Mouse (Mus musculus) liver, adult (tissue): ENCODE measurements around the gene Gm49355.

ENCODE experiments used
- GATA4 ChIP-seq: IDR thresholded peaks from 2 replicates; pipeline ENCODE4 v1.6.1; 2014; ENCODE audit warnings: mild to moderate bottlenecking, low read length; ENCODE audit not compliant: insufficient replicate concordance

Gm49355 gene

DNA sequence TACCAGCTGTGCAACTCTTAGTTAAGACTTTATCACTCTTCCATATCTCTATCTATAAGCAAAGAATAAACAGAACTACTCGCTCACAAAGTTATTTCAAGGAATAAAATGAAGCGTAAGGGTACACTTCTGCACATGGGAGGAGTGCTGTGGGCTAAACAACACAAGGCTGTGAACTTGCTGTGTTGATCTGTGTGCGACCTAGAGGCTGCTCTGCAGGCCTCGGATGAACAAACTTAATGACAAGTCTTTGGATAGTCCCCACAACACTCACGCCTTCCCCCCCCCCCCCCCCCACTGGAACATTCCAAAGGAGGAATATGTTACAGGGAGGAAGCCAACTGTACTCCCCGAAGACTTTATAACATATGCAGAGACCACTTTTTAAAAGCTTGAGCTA lies at the start of gene Gm49355:
Gene Gm49355 (plus strand): TSS at position 336 of the 400 bp plus-strand sequence.
- no peak for TF ChIP-seq GATA4

DNA sequence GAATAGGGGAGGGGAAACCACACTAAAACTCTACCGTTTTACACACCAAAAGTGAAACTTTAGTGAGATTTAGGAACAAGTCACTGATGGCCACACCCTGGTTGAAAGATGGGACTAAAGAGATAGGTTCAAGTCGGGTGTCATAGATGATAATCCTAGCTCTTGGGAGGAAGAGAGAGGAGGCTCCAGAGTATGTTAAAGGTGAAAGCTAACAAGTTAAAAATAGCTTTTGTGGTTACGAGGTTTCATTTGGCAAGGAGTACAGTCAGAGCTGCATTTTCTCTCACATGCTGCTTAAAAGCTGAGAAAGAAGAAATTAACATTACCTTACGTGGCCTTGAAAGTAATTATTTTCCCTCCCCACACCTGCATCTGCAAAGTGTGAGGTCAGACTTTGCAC lies 40.0 kb upstream of the Gm49355 start:
- TF ChIP-seq GATA4, result no peak

DNA sequence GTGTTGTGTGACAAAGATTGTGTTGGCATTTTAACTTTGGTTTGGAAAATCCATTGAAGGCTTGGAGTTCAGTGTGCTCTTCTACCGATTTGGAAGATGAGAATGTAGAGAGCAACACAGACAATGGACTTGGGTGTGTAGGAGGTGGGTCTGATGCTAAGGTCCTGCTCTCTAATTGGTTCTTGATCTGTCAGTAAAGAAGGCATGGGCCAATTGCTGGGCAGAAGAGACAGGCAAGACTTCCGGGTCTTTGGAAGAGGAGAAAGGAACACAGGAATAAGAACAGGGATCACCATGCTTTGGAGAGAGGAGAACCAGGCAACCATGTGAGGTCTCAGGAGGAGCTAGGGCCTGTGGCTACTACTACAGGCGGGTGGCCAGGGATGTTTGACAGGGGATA lies 7.7 kb upstream of the Gm49355 start:
- TF ChIP-seq GATA4, result no peak

DNA sequence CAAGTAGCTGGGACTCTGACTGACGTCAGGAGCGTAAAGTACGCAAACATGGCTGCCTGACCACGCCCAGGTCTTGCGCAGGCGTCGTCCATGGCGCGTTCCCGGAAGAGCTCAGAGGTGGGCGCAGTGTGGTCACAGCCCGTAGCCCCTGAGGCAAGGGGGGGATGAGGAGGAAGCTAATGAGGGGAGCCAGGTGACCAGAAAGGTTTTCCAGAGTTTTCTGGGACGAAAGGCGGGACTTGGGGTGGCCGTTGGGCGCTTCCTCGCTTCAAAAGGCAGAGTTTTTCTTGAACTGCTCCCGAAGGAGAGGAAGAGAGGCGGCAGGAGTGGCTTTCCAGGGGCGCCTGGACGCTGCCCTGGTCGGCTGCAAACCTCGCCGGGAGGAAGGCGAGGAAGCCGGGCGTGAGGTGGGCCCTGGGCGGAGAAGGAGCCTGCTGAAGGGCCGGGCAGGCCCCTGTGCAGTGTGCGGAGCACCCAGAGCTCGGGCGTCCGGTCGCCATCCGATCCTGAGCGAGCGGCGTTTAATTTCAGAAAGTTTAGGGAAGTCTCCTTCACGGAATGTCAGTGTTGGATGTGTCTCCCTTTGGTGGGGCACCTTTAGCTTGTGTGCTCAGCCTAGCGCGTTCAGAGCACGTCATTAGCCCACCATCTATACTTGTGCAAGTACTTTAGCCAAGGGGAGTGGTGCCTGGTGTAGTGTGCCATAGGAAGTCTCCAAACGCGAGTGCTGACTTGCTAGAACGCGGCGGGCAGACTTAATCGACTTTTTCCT lies 551 bp downstream of the Gm49355 start, which contains the start of gene 3830406C13Rik:
Gene 3830406C13Rik (plus strand): TSS at position 33 of the 772 bp plus-strand sequence.
- TF ChIP-seq GATA4, result no peak

DNA sequence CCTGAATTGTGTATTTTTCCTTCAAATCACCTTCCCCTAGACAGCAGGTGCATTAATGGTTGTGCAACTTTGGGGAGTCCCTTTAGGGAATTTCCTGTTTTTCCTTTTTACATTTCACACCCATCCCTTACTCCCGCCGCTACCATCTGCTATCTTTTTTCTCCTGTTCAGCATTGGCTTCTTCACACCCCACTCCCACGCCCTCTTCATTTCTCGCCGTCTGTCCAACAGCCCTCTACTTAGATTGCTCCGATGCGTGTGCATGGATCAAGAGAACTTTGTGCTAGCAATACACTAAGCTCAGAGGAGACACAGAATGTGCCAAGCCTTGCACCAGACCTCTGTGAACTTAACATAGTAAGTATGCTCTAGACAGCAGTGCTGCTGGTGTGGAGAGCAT lies 12.6 kb downstream of the Gm49355 start:
- no peak for TF ChIP-seq GATA4

- TF ChIP-seq GATA4, result no peak
Measured at GRCm38 (mm10) chr14:12299171-12299570, 15.4 kb downstream of the Gm49355 start.

GRCm38 (mm10) chr14:12299654-12300053 lies 15.9 kb downstream of the Gm49355 start:
- no peak for TF ChIP-seq GATA4

DNA sequence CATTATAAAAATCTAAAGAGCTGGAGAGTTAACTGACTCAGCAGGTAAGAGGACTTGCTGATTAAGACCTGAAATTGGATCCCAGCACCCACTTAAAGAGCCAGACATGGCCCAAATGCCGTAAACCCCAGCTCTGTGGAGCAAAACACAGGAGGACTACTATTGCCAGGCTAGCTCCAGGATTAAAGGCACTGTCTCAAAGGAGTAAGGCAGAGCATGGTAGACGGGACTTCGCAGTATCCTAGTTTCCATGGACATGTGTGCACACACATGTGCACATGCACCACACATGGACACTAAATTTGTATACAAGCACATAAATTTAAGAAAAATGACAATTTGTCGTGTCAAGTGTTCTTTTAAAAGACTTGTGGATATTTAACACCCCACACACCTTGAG lies 16.5 kb downstream of the Gm49355 start:
- TF ChIP-seq GATA4, result no peak

DNA sequence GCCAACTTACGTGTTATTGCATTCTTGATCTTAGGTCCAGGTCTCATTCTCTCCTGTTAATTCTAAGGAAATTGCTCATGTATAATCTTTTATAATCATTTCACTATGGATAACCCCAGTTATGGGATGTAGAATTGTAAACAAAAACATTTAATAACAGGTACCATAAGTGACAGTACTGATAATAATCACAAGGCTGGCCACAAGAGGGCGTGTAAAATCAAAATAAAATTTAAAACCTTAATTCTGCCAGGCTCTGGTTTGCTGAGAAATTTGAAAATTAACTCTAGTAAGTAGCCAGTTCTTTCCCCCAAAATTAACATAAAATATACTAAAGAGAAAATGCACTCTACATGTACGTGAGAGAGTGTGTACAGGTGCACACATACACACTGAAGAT lies 16.9 kb downstream of the Gm49355 start:
- no peak for TF ChIP-seq GATA4

DNA sequence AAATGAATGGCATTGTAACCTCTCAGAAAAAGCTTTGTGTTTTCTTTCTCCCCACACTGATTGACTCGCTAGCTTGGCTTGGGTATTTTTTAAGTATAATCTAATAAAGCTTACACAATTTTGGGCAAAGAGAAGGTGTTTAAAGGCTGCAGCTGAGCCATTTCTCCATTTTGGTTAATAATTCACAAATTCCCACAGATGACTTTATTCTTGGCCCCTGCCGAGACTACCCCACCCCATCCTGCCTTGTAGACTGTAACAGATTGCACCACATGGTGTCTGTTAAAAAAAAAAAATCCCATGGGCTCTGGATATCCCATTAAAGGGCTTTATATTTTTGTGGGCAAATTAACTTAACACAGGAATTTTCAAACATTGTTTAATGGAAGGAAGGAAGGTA lies 19.3 kb downstream of the Gm49355 start:
- TF ChIP-seq GATA4, result no peak

DNA sequence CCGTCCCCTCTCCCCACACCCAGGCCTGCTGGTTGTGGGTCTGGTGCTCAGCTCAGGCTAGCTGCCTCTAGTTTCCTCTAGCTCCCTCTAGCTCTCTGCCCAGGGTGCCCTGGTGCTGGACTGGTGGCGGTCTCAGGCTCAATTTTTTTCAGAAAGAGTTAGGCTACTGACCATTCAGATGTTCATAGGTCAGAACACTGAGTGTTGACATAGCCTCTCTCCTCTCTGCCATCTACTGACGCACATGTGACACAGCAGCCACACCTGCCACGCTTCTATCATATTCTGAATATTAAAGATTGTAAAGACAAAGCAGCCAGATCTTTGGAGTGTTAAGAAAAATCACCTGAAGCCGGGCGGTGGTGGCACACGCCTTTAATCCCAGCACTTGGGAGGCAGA lies 49.8 kb downstream of the Gm49355 start:
- no peak for TF ChIP-seq GATA4

- no peak for TF ChIP-seq GATA4
Measured at GRCm38 (mm10) chr14:12334925-12335324, 51.1 kb downstream of the Gm49355 start.

- TF ChIP-seq GATA4, result no peak
Measured at GRCm38 (mm10) chr14:12337421-12337997, 53.7 kb downstream of the Gm49355 start.

GRCm38 (mm10) chr14:12337998-12338809 lies 54.4 kb downstream of the Gm49355 start:
- no peak for TF ChIP-seq GATA4

- TF ChIP-seq GATA4, result no peak
Measured at GRCm38 (mm10) chr14:12338811-12339565, 55.2 kb downstream of the Gm49355 start.

DNA sequence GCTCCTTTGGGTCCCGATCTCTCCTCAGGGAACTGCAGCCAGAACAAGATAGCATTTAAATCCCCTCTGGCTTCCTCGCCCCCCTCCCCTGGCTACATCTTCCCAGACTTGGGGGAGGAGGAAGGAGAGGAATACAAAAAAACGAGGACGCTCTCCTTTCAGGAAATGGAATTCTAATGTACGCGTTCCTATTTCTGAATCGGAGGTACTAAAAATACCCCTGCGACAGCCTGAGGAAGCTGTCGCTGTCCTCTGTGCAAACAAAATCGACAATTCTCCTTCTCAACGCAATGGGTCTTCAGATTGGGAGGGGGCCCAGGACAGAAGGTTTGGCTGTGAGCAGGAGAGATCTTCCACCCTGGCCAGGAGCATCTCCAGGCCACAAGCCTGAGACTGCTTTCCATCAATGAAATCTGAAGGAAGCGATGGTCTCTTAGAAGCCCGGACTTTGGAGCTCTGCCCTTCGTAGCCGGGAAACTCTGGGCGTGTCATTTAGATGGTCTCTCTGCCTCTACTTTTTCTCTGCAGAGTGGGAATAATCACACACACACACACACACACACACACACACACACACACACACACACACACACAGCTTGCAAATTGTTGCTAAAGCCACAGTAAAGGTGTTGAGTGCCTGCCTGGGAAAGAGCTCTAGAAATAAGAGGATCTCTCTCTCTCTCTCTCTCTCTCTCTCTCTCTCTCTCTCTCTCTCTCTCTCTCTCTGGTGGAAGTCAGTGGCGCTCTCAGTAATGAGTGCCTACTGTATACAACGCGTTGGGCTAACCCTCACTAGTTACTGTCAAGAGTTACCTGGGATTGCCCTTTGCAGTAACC lies 56.7 kb downstream of the Gm49355 start:
- no peak for TF ChIP-seq GATA4
